Comparison of ENCODE assay signal across 1 mouse cellular context in the genomic region with DNA sequence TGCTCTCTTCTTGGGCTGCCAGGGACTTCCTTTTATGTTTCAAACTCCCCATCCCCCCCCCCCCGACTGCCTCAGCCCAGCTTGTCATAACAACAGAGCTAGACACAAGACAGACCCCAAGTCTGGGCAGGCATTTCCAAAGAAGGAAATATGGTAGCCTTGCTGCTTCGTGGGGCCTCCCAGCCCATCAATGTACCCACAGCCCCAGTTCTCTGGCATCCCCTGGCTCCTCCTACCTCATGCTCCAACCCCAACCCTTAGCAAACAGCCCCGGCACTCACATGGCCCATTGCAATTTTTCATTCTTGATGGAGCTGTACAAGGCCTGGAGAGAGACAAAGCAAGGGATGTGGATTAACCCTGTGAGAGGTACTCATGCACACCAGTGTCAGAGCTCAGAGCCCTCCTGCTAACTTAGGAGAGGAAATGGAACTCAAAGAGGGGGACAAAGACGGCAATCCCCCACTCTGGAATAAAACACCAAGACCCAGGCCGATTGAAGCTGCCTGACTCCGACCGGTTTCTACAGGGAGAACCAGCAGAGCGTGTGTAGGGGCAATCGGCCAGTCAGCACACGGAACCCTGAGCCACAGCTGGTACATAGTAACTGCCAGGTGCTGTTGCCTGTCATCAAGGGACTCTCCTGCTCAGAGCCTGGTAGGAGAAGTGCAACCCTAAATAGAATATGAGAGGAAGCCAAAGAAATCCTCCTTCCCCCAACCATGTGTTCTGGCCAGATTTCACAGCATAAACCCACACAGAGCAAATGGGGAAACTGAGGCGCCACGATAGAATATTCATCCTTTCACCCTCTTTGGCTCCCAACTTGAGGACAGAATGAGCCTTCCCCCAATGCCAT.
TF ChIP-seq lines count a peak whose summit lies in the region.

No protein-coding gene starts in this region.

TF ChIP-seq in MEL, 35 proteins besides CTCF, POLR2A, EP300 and RAD21:
- no peak for TF ChIP-seq USF1 (IDR thresholded peaks at IDR 0.05; ENCODE audit: low read depth, low read length)
- no peak for TF ChIP-seq ZKSCAN1 (IDR thresholded peaks at IDR 0.05; ENCODE audit: low read depth, low read length)
- TF ChIP-seq MXI1 (IDR thresholded peaks at IDR 0.05; ENCODE audit: low read depth, low read length): no peak
- no peak for TF ChIP-seq ZNF384 (IDR thresholded peaks at IDR 0.05; ENCODE audit: low read depth, low read length)
